Comparison of ENCODE assay signal across 8 mouse cellular contexts in genomic region chr3:105893941-105894391, GRCm38 (mm10). TPM values are rescaled to one million over a fixed set of nuclear protein-coding genes. Genes with fewer than 3 reads are reported as not detected.
DNase-seq lines count a peak whose midpoint lies in the region; ATAC-seq lines count a peak whose summit lies in the region.
"Had no signal": no experiment of that assay in that cellular context is flagged by ENCODE, and none has a peak within 500 bp of the region (broad histone marks: within the 10 kb centered on the region; RNA-seq: fewer than 3 reads in every experiment).

No protein-coding gene starts in this region.

- no peak overlapping the region; the same call in 1 of the 2 replicates for H3K4me2 ChIP-seq in heart, embryonic 16.5 days (ENCODE audit: low read depth, low read length)
- no peak overlapping the region for H3K4me2 ChIP-seq in limb, embryonic 15.5 days
- H3K4me2 ChIP-seq in hindbrain, embryonic 12.5 days (replicated peaks): no peak overlapping the region

- 0 out of 2 replicates have a peak overlapping the region, but pooled peaks have one; percentile 23 for H3K9ac ChIP-seq in heart, embryonic 16.5 days (ENCODE audit: low read length)
- H3K9ac ChIP-seq in limb, embryonic 15.5 days: no peak overlapping the region
- no peak overlapping the region for H3K9ac ChIP-seq in hindbrain, embryonic 12.5 days

- H3K9me3 ChIP-seq in heart, embryonic 16.5 days (replicated peaks; ENCODE audit: control insufficient read depth, low read length): 0 out of 2 replicates have a peak, but pooled peaks cover 2% of the 10 kb centered on the region
- no peaks in the 10 kb centered on the region for H3K9me3 ChIP-seq in limb, embryonic 15.5 days
- no peaks in the 10 kb centered on the region for H3K9me3 ChIP-seq in hindbrain, embryonic 12.5 days (replicated peaks)

- ATAC-seq in heart, embryonic 16.5 days (replicated peaks; ENCODE audit: extremely low read depth, insufficient read depth, low FRiP score): no peak
- 0 out of 2 replicates have a peak, but pooled peaks have one; percentile 22 for ATAC-seq in limb, embryonic 15.5 days (ENCODE audit: insufficient number of reproducible peaks, low FRiP score, low TSS enrichment, low read depth)
- ATAC-seq in hindbrain, embryonic 12.5 days (ENCODE audit: low FRiP score): no peak

- no peak overlapping the region for H3K4me3 ChIP-seq in brown adipose tissue, adult 24 weeks (ENCODE audit: insufficient read depth, low read depth, low read length)
- H3K4me3 ChIP-seq in heart, embryonic 16.5 days (ENCODE audit: low read length): no peak overlapping the region
- H3K4me3 ChIP-seq in limb, embryonic 15.5 days: no peak overlapping the region
- H3K4me3 ChIP-seq in hindbrain, embryonic 12.5 days: no peak overlapping the region

- DNase-seq in testis, postnatal 10 days (ENCODE audit: low spot score): peak; percentile 53
- DNase-seq in testis, postnatal 14 days (ENCODE audit: low spot score): no peak
- peak; percentile 21 to 39 for DNase-seq in thymus, postnatal 36 days

- WGBS in heart, embryonic 16.5 days: 52% methylated on average over 6 of the region's 6 CpGs
- 21% methylated on average over 6 of the region's 6 CpGs for WGBS in limb, embryonic 15.5 days
- WGBS in hindbrain, embryonic 12.5 days: 56% methylated on average over 6 of the region's 6 CpGs

- H3K36me3 ChIP-seq in heart, embryonic 16.5 days (ENCODE audit: control insufficient read depth, insufficient read depth): no peaks in the 10 kb centered on the region
- no peaks in the 10 kb centered on the region for H3K36me3 ChIP-seq in limb, embryonic 15.5 days
- H3K36me3 ChIP-seq in hindbrain, embryonic 12.5 days: no peaks in the 10 kb centered on the region

- H3K4me1 ChIP-seq in brown adipose tissue, adult 24 weeks (ENCODE audit: control insufficient read depth, insufficient read depth, insufficient read length, low read length): peaks cover 29% of the 10 kb centered on the region
- peaks cover 45% of the 10 kb centered on the region for H3K4me1 ChIP-seq in heart, embryonic 16.5 days (ENCODE audit: control insufficient read depth, insufficient read depth, low read length)
- H3K4me1 ChIP-seq in limb, embryonic 15.5 days: peaks cover 35% of the 10 kb centered on the region
- H3K4me1 ChIP-seq in hindbrain, embryonic 12.5 days: no peaks in the 10 kb centered on the region

- H3K27ac ChIP-seq in brown adipose tissue, adult 24 weeks (replicated peaks; ENCODE audit: low read depth, low read length): peak overlapping the region; percentile 91
- H3K27ac ChIP-seq in heart, embryonic 16.5 days (ENCODE audit: low read length): peak overlapping the region; percentile 85
- H3K27ac ChIP-seq in limb, embryonic 15.5 days: peak overlapping the region; percentile 54
- H3K27ac ChIP-seq in hindbrain, embryonic 12.5 days: no peak overlapping the region

- H3K27me3 ChIP-seq in heart, embryonic 16.5 days (ENCODE audit: control insufficient read depth, insufficient read depth, low read length): no peaks in the 10 kb centered on the region
- no peaks in the 10 kb centered on the region for H3K27me3 ChIP-seq in limb, embryonic 15.5 days
- H3K27me3 ChIP-seq in hindbrain, embryonic 12.5 days: no peaks in the 10 kb centered on the region

RNA-seq across cellular contexts. Expression of gene Tmigd3, which starts 23.3 kb away (rescaled TPM):
- not detected in 2 replicates for polyA plus RNA-seq in brown adipose tissue, adult 24 weeks (2012; ENCODE audit: insufficient read depth, insufficient read length, missing spikeins)
- 0.32 TPM in 1 of 2 replicates, not detected in the other for polyA plus RNA-seq in heart, embryonic 16.5 days (2015; fragmentation: Nextera tagmentation; extraction: Ambion mirVana)
- 0.31 and 0.35 TPM in 2 replicates for polyA plus RNA-seq in limb, embryonic 15.5 days (2015; fragmentation: Nextera tagmentation; extraction: Ambion mirVana)
- not detected in 2 replicates for polyA plus RNA-seq in hindbrain, embryonic 12.5 days (2016; fragmentation: Nextera tagmentation; extraction: Ambion mirVana)
- polyA plus RNA-seq: erythroblast, embryonic 14.5 days had no signal

RNA-seq across cellular contexts. Expression of gene Adora3, which starts 23.3 kb away (rescaled TPM):
- polyA plus RNA-seq in brown adipose tissue, adult 24 weeks (2012; ENCODE audit: insufficient read depth, insufficient read length, missing spikeins): not detected in 2 replicates
- 0.20 and 0.22 TPM in 2 replicates for polyA plus RNA-seq in heart, embryonic 16.5 days (2015; fragmentation: Nextera tagmentation; extraction: Ambion mirVana)
- polyA plus RNA-seq in limb, embryonic 15.5 days (2015; fragmentation: Nextera tagmentation; extraction: Ambion mirVana): 4.5 and 4.6 TPM in 2 replicates
- not detected in 2 replicates for polyA plus RNA-seq in hindbrain, embryonic 12.5 days (2016; fragmentation: Nextera tagmentation; extraction: Ambion mirVana)
- polyA plus RNA-seq: erythroblast, embryonic 14.5 days had no signal

RNA-seq across cellular contexts. Expression of gene I830077J02Rik, which starts 38.5 kb away (rescaled TPM):
- 2.4 and 4.1 TPM in 2 replicates for polyA plus RNA-seq in brown adipose tissue, adult 24 weeks (2012; ENCODE audit: insufficient read depth, insufficient read length, missing spikeins)
- 0.90 and 1.6 TPM in 2 replicates for polyA plus RNA-seq in heart, embryonic 16.5 days (2015; fragmentation: Nextera tagmentation; extraction: Ambion mirVana)
- polyA plus RNA-seq in limb, embryonic 15.5 days (2015; fragmentation: Nextera tagmentation; extraction: Ambion mirVana): 0.32 and 0.51 TPM in 2 replicates
- 0.21 and 0.59 TPM in 2 replicates for polyA plus RNA-seq in hindbrain, embryonic 12.5 days (2016; fragmentation: Nextera tagmentation; extraction: Ambion mirVana)
